Mouse (Mus musculus) erythroblast, embryonic 14.5 days (primary cell): Measurements from ENCODE around the gene Ncbp3.

ENCODE experiments used
- GATA1 ChIP-seq: IDR thresholded peaks from 2 replicates; pipeline ENCODE4 v1.6.1; 2012; ENCODE audit warnings: low read length, inconsistent platforms, mixed read lengths
- TAL1 ChIP-seq: IDR thresholded peaks from 3 replicates; pipeline ENCODE4 v1.6.1; 2012; ENCODE audit warnings: low read length, inconsistent platforms, mixed read lengths

GRCm38 (mm10) chr11:73015391-73016102 is 32.0 kb upstream of the Ncbp3 start:
- TF ChIP-seq TAL1 (no peak), GATA1 (no peak)
